12 mouse cellular contexts compared by ENCODE assay signal in genomic region chr8:106012203-106012602, GRCm38 (mm10). TPM values are rescaled to one million over a fixed set of nuclear protein-coding genes. Genes with fewer than 3 reads are reported as not detected.
DNase-seq lines count a peak whose midpoint lies in the region; ATAC-seq and TF ChIP-seq lines count a peak whose summit lies in the region.
"Not testable (repeated sequence)": the region's sequence is repeated elsewhere in the genome, so short reads cannot be mapped to it uniquely, and the experiment has no call there.
"Had no signal": no experiment of that assay in that cellular context is flagged by ENCODE, and none has a peak within 500 bp of the region (broad histone marks: within the 10 kb centered on the region; RNA-seq: fewer than 3 reads in every experiment).

No protein-coding gene starts in this region.

- not testable (repeated sequence) for TF ChIP-seq POLR2A in CH12.LX (IDR thresholded peaks at IDR 0.05; ENCODE audit: low read depth, low read length); limb, embryonic 14.5 days (IDR thresholded peaks at IDR 0.05; ENCODE audit: borderline replicate concordance, extremely low read depth, insufficient read depth, insufficient read length); myocyte (IDR thresholded peaks at IDR 0.05; ENCODE audit: insufficient read length, low read depth)

- dilution Hi-C loops in CH12.LX (cut with MboI; ENCODE audit: extremely low pct_ligation_motif_present, extremely low pct_unique_long_range_greater_than_20kb, low sequenced_read_pairs): not testable (repeated sequence)

- peak overlapping the region; percentile 82 to 98 (median 84) for H3K4me3 ChIP-seq in CH12.LX (replicated peaks in 1 of 3; ENCODE audit: low read depth in 2 of 3, low read length in 2 of 3, poor library complexity in 1 of 3)
- peak overlapping the region; percentile 88 for H3K4me3 ChIP-seq in embryonic facial prominence, embryonic 10.5 days
- H3K4me3 ChIP-seq in forebrain, embryonic 12.5 days (replicated peaks): peak overlapping the region; percentile 96
- peak overlapping the region; percentile 72 for H3K4me3 ChIP-seq in heart, embryonic 15.5 days
- peak overlapping the region; percentile 98 for H3K4me3 ChIP-seq in intestine, embryonic 15.5 days (replicated peaks)
- peak overlapping the region; percentile 95 for H3K4me3 ChIP-seq in limb, embryonic 14.5 days (replicated peaks; ENCODE audit: low read length)
- not testable (repeated sequence) for H3K4me3 ChIP-seq in lung, postnatal 0 days (ENCODE audit: low read depth, low read length)
- H3K4me3 ChIP-seq in myocyte: peak overlapping the region; percentile 96

- not testable (repeated sequence) for ATAC-seq in forebrain, embryonic 12.5 days (ENCODE audit: low FRiP score); heart, embryonic 15.5 days (replicated peaks; ENCODE audit: insufficient number of reproducible peaks, insufficient read depth, low FRiP score, low read depth); intestine, embryonic 15.5 days; limb, embryonic 14.5 days (ENCODE audit: low FRiP score, low read depth); lung, postnatal 0 days

- TF ChIP-seq RAD21 in CH12.LX (IDR thresholded peaks at IDR 0.05; ENCODE audit: low read depth, low read length): not testable (repeated sequence)

- H3K9me3 ChIP-seq in CH12.LX (replicated peaks; ENCODE audit: low read length); embryonic facial prominence, embryonic 10.5 days; forebrain, embryonic 12.5 days; heart, embryonic 15.5 days (replicated peaks); intestine, embryonic 15.5 days; limb, embryonic 14.5 days (ENCODE audit: control insufficient read depth, low read length); lung, postnatal 0 days (ENCODE audit: low read length): not testable (repeated sequence)

- peak in 1 of 2 experiments; percentile 10; a peak in 1 of 4 replicates for TF ChIP-seq CTCF in CH12.LX (conservative IDR thresholded peaks at IDR 0.05 in 1 of 2, IDR thresholded peaks at IDR 0.05 in 1 of 2; ENCODE audit: low read depth in 2 of 2, low read length in 2 of 2)
- TF ChIP-seq CTCF in lung, postnatal 0 days (IDR thresholded peaks at IDR 0.05): not testable (repeated sequence)

- peak overlapping the region; percentile 62 for H3K9ac ChIP-seq in CH12.LX (ENCODE audit: insufficient read depth, low read depth)
- H3K9ac ChIP-seq in forebrain, embryonic 12.5 days: peak overlapping the region; percentile 85; the same call in 1 of the 2 replicates
- H3K9ac ChIP-seq in heart, embryonic 15.5 days: peak overlapping the region; percentile 78; the same call in 1 of the 2 replicates
- 0 out of 2 replicates have a peak overlapping the region, but pooled peaks have one; percentile 85 for H3K9ac ChIP-seq in intestine, embryonic 15.5 days
- 0 out of 2 replicates have a peak overlapping the region, but pooled peaks have one; percentile 91 for H3K9ac ChIP-seq in limb, embryonic 14.5 days (ENCODE audit: low read depth, low read length, severe bottlenecking)
- H3K9ac ChIP-seq in lung, postnatal 0 days (replicated peaks; ENCODE audit: low read depth): not testable (repeated sequence)

- H3K4me2 ChIP-seq in CH12.LX (ENCODE audit: insufficient read depth, low read depth, poor library complexity, severe bottlenecking): peak overlapping the region; percentile 77
- H3K4me2 ChIP-seq in forebrain, embryonic 12.5 days: peak overlapping the region; percentile 99
- peak overlapping the region; percentile 92 for H3K4me2 ChIP-seq in heart, embryonic 15.5 days
- H3K4me2 ChIP-seq in intestine, embryonic 15.5 days (replicated peaks): peak overlapping the region; percentile 98
- peak overlapping the region; percentile 92 for H3K4me2 ChIP-seq in limb, embryonic 14.5 days (replicated peaks; ENCODE audit: low read depth, low read length, severe bottlenecking)
- peak overlapping the region; percentile 89 for H3K4me2 ChIP-seq in lung, postnatal 0 days (replicated peaks; ENCODE audit: low read depth, low read length)
- peak overlapping the region; percentile 87 for H3K4me2 ChIP-seq in myocyte (ENCODE audit: low read depth)

- H3K36me3 ChIP-seq in CH12.LX (replicated peaks in 1 of 2; ENCODE audit: control insufficient read depth in 1 of 2, insufficient read depth in 1 of 2, low read length in 1 of 2): peaks cover 9 to 40% of the 10 kb centered on the region in 2 experiments
- peaks cover 34% of the 10 kb centered on the region for H3K36me3 ChIP-seq in embryonic facial prominence, embryonic 10.5 days (replicated peaks)
- peaks cover 12% of the 10 kb centered on the region for H3K36me3 ChIP-seq in forebrain, embryonic 12.5 days (replicated peaks)
- H3K36me3 ChIP-seq in heart, embryonic 15.5 days; intestine, embryonic 15.5 days; limb, embryonic 14.5 days (ENCODE audit: control insufficient read depth, insufficient read depth, low read length); lung, postnatal 0 days (ENCODE audit: insufficient read depth, low read length); myocyte (ENCODE audit: control insufficient read depth, insufficient read depth): not testable (repeated sequence)

- peaks cover 10 to 27% of the 10 kb centered on the region in 2 experiments for H3K4me1 ChIP-seq in CH12.LX (ENCODE audit: control insufficient read depth in 1 of 2, insufficient read depth in 2 of 2)
- peaks cover 18% of the 10 kb centered on the region for H3K4me1 ChIP-seq in embryonic facial prominence, embryonic 10.5 days
- H3K4me1 ChIP-seq in forebrain, embryonic 12.5 days: peaks cover 18% of the 10 kb centered on the region
- H3K4me1 ChIP-seq in heart, embryonic 15.5 days (replicated peaks): peaks cover 18% of the 10 kb centered on the region
- H3K4me1 ChIP-seq in intestine, embryonic 15.5 days (replicated peaks); limb, embryonic 14.5 days (ENCODE audit: control insufficient read depth, insufficient read depth, low read length); lung, postnatal 0 days (ENCODE audit: insufficient read depth, low read depth, low read length): not testable (repeated sequence)

- 85% methylated on average over 8 of the region's 8 CpGs for WGBS in embryonic facial prominence, embryonic 10.5 days
- 83% methylated on average over 8 of the region's 8 CpGs for WGBS in forebrain, embryonic 12.5 days
- 75% methylated on average over 8 of the region's 8 CpGs for WGBS in heart, embryonic 15.5 days
- WGBS in intestine, embryonic 15.5 days: 84% methylated on average over 8 of the region's 8 CpGs
- WGBS in limb, embryonic 14.5 days: 84% methylated on average over 8 of the region's 8 CpGs
- 70% methylated on average over 8 of the region's 8 CpGs for WGBS in lung, postnatal 0 days

- not testable (repeated sequence) for DNase-seq in CH12.LX (ENCODE audit: extremely low read depth); embryonic facial prominence, embryonic 10.5 days (ENCODE audit: low spot score); limb, embryonic 14.5 days (ENCODE audit: low spot score); lung, postnatal 0 days (ENCODE audit: low spot score)

- in situ Hi-C loops in CH12.LX (cut with MboI; ENCODE audit: low pct_ligation_motif_present, low pct_unique_long_range_greater_than_20kb, low sequenced_read_pairs): not testable (repeated sequence)

- H3K27ac ChIP-seq in CH12.LX (ENCODE audit: insufficient read depth, low read depth); embryonic facial prominence, embryonic 10.5 days (replicated peaks); forebrain, embryonic 12.5 days; heart, embryonic 15.5 days; intestine, embryonic 15.5 days; limb, embryonic 14.5 days (replicated peaks; ENCODE audit: low read depth, low read length); lung, postnatal 0 days (ENCODE audit: low read length): not testable (repeated sequence)

- TF ChIP-seq EP300 in CH12.LX (IDR thresholded peaks at IDR 0.05; ENCODE audit: low read length); lung, postnatal 0 days (IDR thresholded peaks at IDR 0.05): not testable (repeated sequence)

- H3K27me3 ChIP-seq in CH12.LX (replicated peaks); embryonic facial prominence, embryonic 10.5 days (replicated peaks; ENCODE audit: low read depth, poor library complexity, severe bottlenecking); forebrain, embryonic 12.5 days; heart, embryonic 15.5 days; intestine, embryonic 15.5 days (replicated peaks); limb, embryonic 14.5 days (ENCODE audit: control insufficient read depth, insufficient read depth, low read length); lung, postnatal 0 days (replicated peaks; ENCODE audit: insufficient read depth, low read length); myocyte (ENCODE audit: control insufficient read depth, insufficient read depth, insufficient read length): not testable (repeated sequence)

- H3K79me2 ChIP-seq in CH12.LX (replicated peaks; ENCODE audit: control insufficient read depth, extremely low read depth, insufficient read depth, poor library complexity, severe bottlenecking): not testable (repeated sequence)
- H3K79me2 ChIP-seq in myocyte (ENCODE audit: control insufficient read depth, insufficient read depth): peaks cover 11% of the 10 kb centered on the region

- peak overlapping the region; percentile 96 for H3ac ChIP-seq in myocyte (ENCODE audit: control insufficient read depth, insufficient read length)

RNA-seq across cellular contexts. Expression of gene Ddx28, which starts 0.5 kb away (rescaled TPM):
- total RNA-seq in CH12.LX (2012; rRNA removed): 19.8 and 23.3 TPM in 2 replicates
- total RNA-seq in CH12.LX (2014; rRNA removed): 21.6 and 21.8 TPM in 2 replicates
- polyA plus RNA-seq in CH12.LX (2012; ENCODE audit: insufficient read length, low read depth): 15.5 and 16.3 TPM in 2 replicates
- polyA plus RNA-seq in embryonic facial prominence, embryonic 10.5 days (2016; fragmentation: Nextera tagmentation; extraction: Ambion mirVana): 22.3 and 23.6 TPM in 2 replicates
- 19.5 and 20.1 TPM in 2 replicates for polyA plus RNA-seq in forebrain, embryonic 12.5 days (2016; fragmentation: Nextera tagmentation; extraction: Ambion mirVana)
- 10.6 and 11.6 TPM in 2 replicates for polyA plus RNA-seq in heart, embryonic 15.5 days (2015; fragmentation: Nextera tagmentation; extraction: Ambion mirVana)
- polyA plus RNA-seq in intestine, embryonic 15.5 days (2015; fragmentation: Nextera tagmentation; extraction: Ambion mirVana): 14.2 and 15.5 TPM in 2 replicates
- 12.9 and 14.9 TPM in 2 replicates for polyA plus RNA-seq in limb, embryonic 14.5 days (2012; rRNA removed)
- 17.2 and 19.5 TPM in 2 replicates for polyA plus RNA-seq in limb, embryonic 14.5 days (2014; fragmentation: Nextera tagmentation; extraction: Ambion mirVana)
- polyA plus RNA-seq in lung, postnatal 0 days (2015; fragmentation: Nextera tagmentation; extraction: Ambion mirVana): 10.5 and 11.4 TPM in 2 replicates
- 20.6 TPM for polyA plus RNA-seq in myocyte (2012; fragmentation: generic; extraction: Trizol)

RNA-seq across cellular contexts. Expression of gene Dpep2nb, which starts 6.4 kb away (rescaled TPM):
- total RNA-seq in CH12.LX (2012; rRNA removed) (not detected in 2 replicates), CH12.LX (2014; rRNA removed) (not detected in 2 replicates)
- polyA plus RNA-seq in CH12.LX (2012; ENCODE audit: insufficient read length, low read depth) (not detected in 2 replicates), myocyte (2012; fragmentation: generic; extraction: Trizol) (not detected)
- polyA plus RNA-seq in embryonic facial prominence, embryonic 10.5 days (2016; fragmentation: Nextera tagmentation; extraction: Ambion mirVana): not detected in 2 replicates
- polyA plus RNA-seq in forebrain, embryonic 12.5 days (2016; fragmentation: Nextera tagmentation; extraction: Ambion mirVana): not detected in 2 replicates
- 0.29 TPM in 1 of 2 replicates, not detected in the other for polyA plus RNA-seq in heart, embryonic 15.5 days (2015; fragmentation: Nextera tagmentation; extraction: Ambion mirVana)
- not detected in 2 replicates for polyA plus RNA-seq in intestine, embryonic 15.5 days (2015; fragmentation: Nextera tagmentation; extraction: Ambion mirVana)
- polyA plus RNA-seq in limb, embryonic 14.5 days (2012; rRNA removed): 0.05 TPM in 1 of 2 replicates, not detected in the other
- polyA plus RNA-seq in limb, embryonic 14.5 days (2014; fragmentation: Nextera tagmentation; extraction: Ambion mirVana): 0.17 TPM in 1 of 2 replicates, not detected in the other
- polyA plus RNA-seq in lung, postnatal 0 days (2015; fragmentation: Nextera tagmentation; extraction: Ambion mirVana): 0.12 TPM in 1 of 2 replicates, not detected in the other
- total RNA-seq: gastrocnemius, postnatal 10 days; heart, postnatal 10 days; left cerebral cortex, postnatal 25 days had no signal
- polyA plus RNA-seq: brain, embryonic 14.5 days had no signal

RNA-seq across cellular contexts. Expression of gene Dus2, which starts 21.1 kb away (rescaled TPM):
- 20.9 and 23.2 TPM in 2 replicates for total RNA-seq in CH12.LX (2012; rRNA removed)
- 20.7 and 23.6 TPM in 2 replicates for total RNA-seq in CH12.LX (2014; rRNA removed)
- 27.2 and 27.7 TPM in 2 replicates for polyA plus RNA-seq in CH12.LX (2012; ENCODE audit: insufficient read length, low read depth)
- 21.0 and 24.9 TPM in 2 replicates for polyA plus RNA-seq in embryonic facial prominence, embryonic 10.5 days (2016; fragmentation: Nextera tagmentation; extraction: Ambion mirVana)
- 15.4 and 18.4 TPM in 2 replicates for polyA plus RNA-seq in forebrain, embryonic 12.5 days (2016; fragmentation: Nextera tagmentation; extraction: Ambion mirVana)
- polyA plus RNA-seq in heart, embryonic 15.5 days (2015; fragmentation: Nextera tagmentation; extraction: Ambion mirVana): 12.5 and 15.0 TPM in 2 replicates
- 16.2 and 17.5 TPM in 2 replicates for polyA plus RNA-seq in intestine, embryonic 15.5 days (2015; fragmentation: Nextera tagmentation; extraction: Ambion mirVana)
- polyA plus RNA-seq in limb, embryonic 14.5 days (2012; rRNA removed): 24.4 and 25.6 TPM in 2 replicates
- 22.4 and 25.0 TPM in 2 replicates for polyA plus RNA-seq in limb, embryonic 14.5 days (2014; fragmentation: Nextera tagmentation; extraction: Ambion mirVana)
- 7.4 and 8.8 TPM in 2 replicates for polyA plus RNA-seq in lung, postnatal 0 days (2015; fragmentation: Nextera tagmentation; extraction: Ambion mirVana)
- polyA plus RNA-seq in myocyte (2012; fragmentation: generic; extraction: Trizol): 30.4 TPM

RNA-seq across cellular contexts. Expression of gene Dpep3, which starts 33.0 kb away (rescaled TPM):
- not detected in 2 replicates for total RNA-seq in CH12.LX (2012; rRNA removed)
- total RNA-seq in CH12.LX (2014; rRNA removed): not detected in 2 replicates
- polyA plus RNA-seq in CH12.LX (2012; ENCODE audit: insufficient read length, low read depth): not detected in 2 replicates
- polyA plus RNA-seq in embryonic facial prominence, embryonic 10.5 days (2016; fragmentation: Nextera tagmentation; extraction: Ambion mirVana): not detected in 2 replicates
- polyA plus RNA-seq in forebrain, embryonic 12.5 days (2016; fragmentation: Nextera tagmentation; extraction: Ambion mirVana): not detected in 2 replicates
- polyA plus RNA-seq in heart, embryonic 15.5 days (2015; fragmentation: Nextera tagmentation; extraction: Ambion mirVana): not detected in 2 replicates
- not detected in 2 replicates for polyA plus RNA-seq in intestine, embryonic 15.5 days (2015; fragmentation: Nextera tagmentation; extraction: Ambion mirVana)
- polyA plus RNA-seq in limb, embryonic 14.5 days (2012; rRNA removed): not detected in 2 replicates
- 0.11 TPM in 1 of 2 replicates, not detected in the other for polyA plus RNA-seq in limb, embryonic 14.5 days (2014; fragmentation: Nextera tagmentation; extraction: Ambion mirVana)
- 0.13 TPM in 1 of 2 replicates, not detected in the other for polyA plus RNA-seq in lung, postnatal 0 days (2015; fragmentation: Nextera tagmentation; extraction: Ambion mirVana)
- polyA plus RNA-seq in myocyte (2012; fragmentation: generic; extraction: Trizol): not detected
- total RNA-seq: gastrocnemius, postnatal 10 days; heart, postnatal 10 days; left cerebral cortex, postnatal 25 days had no signal
- polyA plus RNA-seq: brain, embryonic 14.5 days had no signal

RNA-seq across cellular contexts. Expression of gene Slc12a4, which starts 46.3 kb away (rescaled TPM):
- total RNA-seq in CH12.LX (2012; rRNA removed): 9.4 and 9.7 TPM in 2 replicates
- 2.8 and 4.2 TPM in 2 replicates for total RNA-seq in CH12.LX (2014; rRNA removed)
- polyA plus RNA-seq in CH12.LX (2012; ENCODE audit: insufficient read length, low read depth): 7.2 and 8.1 TPM in 2 replicates
- 31.0 and 33.9 TPM in 2 replicates for polyA plus RNA-seq in embryonic facial prominence, embryonic 10.5 days (2016; fragmentation: Nextera tagmentation; extraction: Ambion mirVana)
- polyA plus RNA-seq in forebrain, embryonic 12.5 days (2016; fragmentation: Nextera tagmentation; extraction: Ambion mirVana): 12.0 and 13.0 TPM in 2 replicates
- polyA plus RNA-seq in heart, embryonic 15.5 days (2015; fragmentation: Nextera tagmentation; extraction: Ambion mirVana): 34.1 and 44.5 TPM in 2 replicates
- 23.9 and 24.0 TPM in 2 replicates for polyA plus RNA-seq in intestine, embryonic 15.5 days (2015; fragmentation: Nextera tagmentation; extraction: Ambion mirVana)
- 116 and 135 TPM in 2 replicates for polyA plus RNA-seq in limb, embryonic 14.5 days (2012; rRNA removed)
- polyA plus RNA-seq in limb, embryonic 14.5 days (2014; fragmentation: Nextera tagmentation; extraction: Ambion mirVana): 46.0 and 56.2 TPM in 2 replicates
- polyA plus RNA-seq in lung, postnatal 0 days (2015; fragmentation: Nextera tagmentation; extraction: Ambion mirVana): 29.2 and 33.9 TPM in 2 replicates
- 95.7 TPM for polyA plus RNA-seq in myocyte (2012; fragmentation: generic; extraction: Trizol)
